ENCODE assay signal across 19 mouse cellular contexts in genomic region chr10:67180021-67180420, GRCm38 (mm10).
"Had no signal": no experiment of that assay in that cellular context is flagged by ENCODE, and none has a peak within 500 bp of the region (broad histone marks: within the 10 kb centered on the region; RNA-seq: fewer than 3 reads in every experiment).

No protein-coding gene starts in this region.

- H3K36me3 ChIP-seq: limb, embryonic 12.5 days; limb, embryonic 15.5 days; lung, embryonic 15.5 days; stomach, embryonic 15.5 days had no signal

- H3K4me2 ChIP-seq: limb, embryonic 12.5 days; limb, embryonic 15.5 days; lung, embryonic 15.5 days; midbrain, embryonic 11.5 days; stomach, embryonic 15.5 days had no signal

- H3K9me3 ChIP-seq: limb, embryonic 12.5 days; limb, embryonic 15.5 days; lung, embryonic 15.5 days; stomach, embryonic 15.5 days had no signal

- H3K4me3 ChIP-seq: limb, embryonic 12.5 days; limb, embryonic 15.5 days; lung, embryonic 15.5 days; stomach, embryonic 15.5 days had no signal

- H3K9ac ChIP-seq: limb, embryonic 12.5 days; limb, embryonic 15.5 days; liver, embryonic 14.5 days; lung, embryonic 15.5 days; stomach, embryonic 15.5 days had no signal

- DNase-seq: kidney, adult 11 months; kidney, adult 9 months; kidney, postnatal 25 days; left cerebral cortex, postnatal 4 days; lung, adult 18-20 months; lung, postnatal 14 days; lung, postnatal 4 days; midbrain, embryonic 14.5 days; right cerebral cortex, postnatal 14 days; right cerebral cortex, postnatal 4 days; spleen, adult 18-20 months; thymus, postnatal 25 days had no signal

- H3K27ac ChIP-seq: kidney, postnatal 0 days; limb, embryonic 12.5 days; limb, embryonic 15.5 days; liver, embryonic 14.5 days; lung, embryonic 15.5 days; stomach, embryonic 15.5 days had no signal

- H3K27me3 ChIP-seq: limb, embryonic 12.5 days; limb, embryonic 15.5 days; lung, embryonic 15.5 days; stomach, embryonic 15.5 days had no signal
